Mouse (Mus musculus): Measurements from ENCODE around the gene Acsl3. TPM values are rescaled to one million over a fixed set of nuclear protein-coding genes. Genes with fewer than 3 reads are reported as not detected.

Gene Acsl3
- total RNA-seq (2021), result 100 to 1,000 TPM; 157 to 167 TPM

- intact Hi-C loops (cut with DNase I), result loop anchor here (1.0 to 5.0 kb wide), 2 partner anchors 66 to 121 kb away; no protein-coding TSS in a partner anchor
- DNase-seq (ENCODE audit: low spot score in 2 of 2), result peak; percentile 98
Observed at GRCm38 (mm10) chr1:78657671-78658440, at the start of gene Acsl3, which contains the start of gene Utp14b. Gene Acsl3, plus strand, starts transcription at chr1:78657825. Gene Utp14b, plus strand, starts transcription at chr1:78658038.

GRCm38 (mm10) chr1:78609134-78609907 lies 48.3 kb upstream of the Acsl3 start:
- no peak for DNase-seq (ENCODE audit: low spot score in 2 of 2)
- intact Hi-C loops (cut with DNase I), result no loop called here

GRCm38 (mm10) chr1:78611039-78611438 lies 46.6 kb upstream of the Acsl3 start:
- intact Hi-C loops (cut with DNase I), result no loop called here
- DNase-seq (ENCODE audit: low spot score in 2 of 2), result no peak

- intact Hi-C loops (cut with DNase I), result no loop called here
- no peak for DNase-seq (ENCODE audit: low spot score in 2 of 2)
Observed at GRCm38 (mm10) chr1:78612959-78613358, 44.7 kb upstream of the Acsl3 start.

GRCm38 (mm10) chr1:78624352-78624751 lies 33.3 kb upstream of the Acsl3 start:
- DNase-seq (ENCODE audit: low spot score in 2 of 2), result no peak
- intact Hi-C loops (cut with DNase I), result no loop called here

- no peak for DNase-seq (ENCODE audit: low spot score in 2 of 2)
- intact Hi-C loops (cut with DNase I), result no loop called here
Observed at GRCm38 (mm10) chr1:78634486-78634885, 23.1 kb upstream of the Acsl3 start.

- DNase-seq (ENCODE audit: low spot score in 2 of 2), result no peak
Observed at GRCm38 (mm10) chr1:78640871-78641270, 16.8 kb upstream of the Acsl3 start.

GRCm38 (mm10) chr1:78641791-78642190 lies 15.8 kb upstream of the Acsl3 start:
- intact Hi-C loops (cut with DNase I), result no loop called here
- no peak for DNase-seq (ENCODE audit: low spot score in 2 of 2)

More at GRCm38 (mm10) chr1:78640871-78641270, 16.8 kb upstream of the Acsl3 start:
- intact Hi-C loops (cut with DNase I), result no loop called here

- intact Hi-C loops (cut with DNase I), result no loop called here
- DNase-seq (ENCODE audit: low spot score in 2 of 2), result no peak
Observed at GRCm38 (mm10) chr1:78642197-78642596, 15.4 kb upstream of the Acsl3 start.

GRCm38 (mm10) chr1:78647317-78647885 lies 10.2 kb upstream of the Acsl3 start:
- no peak for DNase-seq (ENCODE audit: low spot score in 2 of 2)
- intact Hi-C loops (cut with DNase I), result no loop called here

- DNase-seq (ENCODE audit: low spot score in 2 of 2), result no peak
- intact Hi-C loops (cut with DNase I), result no loop called here
Observed at GRCm38 (mm10) chr1:78649269-78650061, 8.2 kb upstream of the Acsl3 start.

GRCm38 (mm10) chr1:78656472-78656871 lies 1.2 kb upstream of the Acsl3 start:
- intact Hi-C loops (cut with DNase I), result loop anchor here (5.0 kb wide), 1 partner anchor 64 kb away; no protein-coding TSS in a partner anchor
- no peak for DNase-seq (ENCODE audit: low spot score in 2 of 2)

GRCm38 (mm10) chr1:78657021-78657629 lies 500 bp upstream of the Acsl3 start:
- no peak for DNase-seq (ENCODE audit: low spot score in 2 of 2)
- intact Hi-C loops (cut with DNase I), result loop anchor here (1.0 to 5.0 kb wide), 2 partner anchors 65 to 120 kb away; no protein-coding TSS in a partner anchor

- intact Hi-C loops (cut with DNase I), result loop anchor here (5.0 kb wide), 1 partner anchor 66 kb away; no protein-coding TSS in a partner anchor
Observed at GRCm38 (mm10) chr1:78658441-78659269, 1.0 kb downstream of the Acsl3 start.

GRCm38 (mm10) chr1:78659270-78659823 lies 1.7 kb downstream of the Acsl3 start:
- intact Hi-C loops (cut with DNase I), result loop anchor here (5.0 kb wide), 1 partner anchor 67 kb away; no protein-coding TSS in a partner anchor
- DNase-seq (ENCODE audit: low spot score in 2 of 2), result no peak

More at GRCm38 (mm10) chr1:78658441-78659269, 1.0 kb downstream of the Acsl3 start:
- no peak for DNase-seq (ENCODE audit: low spot score in 2 of 2)

- intact Hi-C loops (cut with DNase I), result no loop called here
- DNase-seq (ENCODE audit: low spot score in 2 of 2), result no peak
Observed at GRCm38 (mm10) chr1:78664326-78664725, 6.7 kb downstream of the Acsl3 start.

- DNase-seq (ENCODE audit: low spot score in 2 of 2), result peak in 1 of 2 experiments; percentile 75
- intact Hi-C loops (cut with DNase I), result no loop called here
Observed at GRCm38 (mm10) chr1:78665954-78666499, 8.4 kb downstream of the Acsl3 start.
